Mouse (Mus musculus) embryonic fibroblast, embryonic 13.5 days (primary cell): ENCODE results near the gene Ccdc92b.

Experiments
- CTCF ChIP-seq: IDR thresholded peaks from 2 replicates; pipeline ENCODE4 v1.5.1; 2011; ENCODE audit warnings: mild to moderate bottlenecking, control low read depth, low read length, moderate library complexity, borderline replicate concordance; ENCODE audit not compliant: insufficient read depth
- POLR2A ChIP-seq: IDR thresholded peaks from 2 replicates; pipeline ENCODE4 v1.6.1; 2011; ENCODE audit warnings: low read depth, mild to moderate bottlenecking, control low read depth, low read length, moderate library complexity

DNA sequence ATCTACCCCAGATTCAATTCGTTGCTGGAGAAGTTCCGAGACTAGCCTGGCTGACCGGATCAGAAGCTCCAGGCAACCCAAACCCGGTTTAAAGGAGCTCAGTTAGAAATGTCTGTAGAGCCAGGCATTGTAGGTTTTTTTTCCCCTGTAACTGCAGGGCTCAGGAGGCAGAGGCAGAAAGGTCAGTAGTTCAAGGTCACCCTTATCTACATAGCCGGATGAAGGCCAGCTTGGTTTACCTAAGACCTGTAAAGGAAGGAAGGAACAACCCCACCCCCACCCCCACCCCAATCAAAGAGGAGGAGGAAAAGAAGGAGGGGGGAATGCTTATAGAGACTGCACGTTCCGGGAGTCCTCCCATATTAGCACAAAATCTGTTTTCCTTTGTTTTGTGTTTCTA lies 8.0 kb upstream of the Ccdc92b start:
- TF ChIP-seq POLR2A: no peak
- TF ChIP-seq CTCF: no peak
